Mouse (Mus musculus) stomach, embryonic 16.5 days (tissue): Measurements from ENCODE around the gene 8030474K03Rik. TPM values are rescaled to one million over a fixed set of nuclear protein-coding genes. Genes with fewer than 3 reads are reported as not detected.

Source experiments
- ATAC-seq: fragments of 200-750 bp; cut with Nextera tagmentation; 2 replicates; pipeline ENCODE4 v1.8.0; 2017; ENCODE audit warnings: moderate number of reproducible peaks, moderate TSS enrichment; ENCODE audit not compliant: insufficient read depth, low FRiP score
- H3K27ac ChIP-seq: fragments of 300-500 bp; sonication (generic); 2 replicates; pipeline ENCODE4 v1.5.1; 2014; ENCODE audit warnings: low read length
- H3K27me3 ChIP-seq: fragments of 300-500 bp; sonication (generic); 2 replicates; pipeline ENCODE4 v1.6.1; 2014; ENCODE audit warnings: low read length, control low read depth, mixed read lengths; ENCODE audit not compliant: control insufficient read depth, insufficient read depth
- H3K36me3 ChIP-seq: fragments of 300-500 bp; sonication (generic); 2 replicates; pipeline ENCODE4 v1.6.1; 2014; ENCODE audit warnings: low read length; ENCODE audit not compliant: control insufficient read depth, insufficient read depth
- H3K4me1 ChIP-seq: fragments of 300-500 bp; sonication (generic); 2 replicates; pipeline ENCODE4 v1.6.1; 2014; ENCODE audit warnings: low read length, control low read depth, mixed read lengths; ENCODE audit not compliant: control insufficient read depth, insufficient read depth
- H3K4me2 ChIP-seq: fragments of 300-500 bp; sonication (generic); 2 replicates; pipeline ENCODE4 v1.6.1; 2014; ENCODE audit warnings: low read depth, low read length, mixed read lengths
- H3K4me3 ChIP-seq: fragments of 300-500 bp; sonication (generic); replicated peaks from 2 replicates; pipeline ENCODE4 v1.5.1; 2014; ENCODE audit warnings: mild to moderate bottlenecking, low read length
- H3K9ac ChIP-seq: fragments of 300-500 bp; sonication (generic); 2 replicates; pipeline ENCODE4 v1.6.1; 2014; ENCODE audit warnings: low read length
- H3K9me3 ChIP-seq: fragments of 300-500 bp; sonication (generic); replicated peaks from 2 replicates; pipeline ENCODE4 v1.6.1; 2016; ENCODE audit warnings: low read length, control low read depth; ENCODE audit not compliant: control insufficient read depth
- WGBS: fragments of 180-500 bp; shearing (Covaris S2); extraction: QIAGEN DNeasy Blood & Tissue Kit; methylation state at CpG from one replicate; pipeline ENCODE4 v1.1.7; 2014; 5-methylcytosine and 5-hydroxymethylcytosine counted together
- polyA plus RNA-seq: library from polyadenylated mRNA; unstranded; fragments of >200 nt; fragmentation: Nextera tagmentation; extraction: Ambion mirVana; gene quantifications from 2 replicates; pipeline ENCODE4 v1.2.1, GENCODE M21; 2015

The 8030474K03Rik gene
- 0.16 and 0.18 TPM in 2 replicates for polyA plus RNA-seq

DNA sequence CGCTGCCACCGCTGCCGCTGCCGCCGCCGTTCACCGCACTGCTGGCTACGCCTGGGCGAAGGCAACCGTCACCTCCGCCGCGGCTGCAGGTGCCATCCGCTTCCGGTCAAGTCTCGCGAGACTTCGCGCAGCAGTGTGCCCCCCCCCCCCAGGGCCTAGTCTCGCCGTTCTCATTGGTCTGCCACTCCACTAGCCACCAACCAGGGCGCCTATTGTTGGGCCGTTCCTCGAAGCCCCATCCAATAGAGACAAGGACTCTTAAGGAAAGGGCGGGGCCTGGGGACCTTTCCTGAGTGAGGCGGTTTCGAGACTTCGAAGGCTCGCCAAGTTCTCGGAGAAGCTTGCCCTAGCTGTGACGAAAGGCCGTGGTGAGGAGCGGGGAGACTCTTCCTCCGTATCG lies at the start of gene 8030474K03Rik, which contains the start of gene Gm4779:
Gene 8030474K03Rik (plus strand): TSS at position 315 of the 400 bp plus-strand sequence.
Gene Gm4779 (minus strand): TSS at position 82 of the 400 bp plus-strand sequence.
- H3K4me2 ChIP-seq: no peak within 1 kb of the TSS
- no peaks in the 10 kb centered on the region for H3K27me3 ChIP-seq
- H3K4me3 ChIP-seq: no peak within 1 kb of the TSS
- WGBS: 91% methylated on average over 35 of the region's 35 CpGs
- no peaks in the 10 kb centered on the region for H3K4me1 ChIP-seq
- no peak within 1 kb of the TSS for H3K9ac ChIP-seq
- no peaks in the 10 kb centered on the region for H3K36me3 ChIP-seq
- no peaks in the 10 kb centered on the region; the same call in 1 of the 2 replicates for H3K9me3 ChIP-seq
- ATAC-seq: no peak
- H3K27ac ChIP-seq: no peak within 1 kb of the TSS

DNA sequence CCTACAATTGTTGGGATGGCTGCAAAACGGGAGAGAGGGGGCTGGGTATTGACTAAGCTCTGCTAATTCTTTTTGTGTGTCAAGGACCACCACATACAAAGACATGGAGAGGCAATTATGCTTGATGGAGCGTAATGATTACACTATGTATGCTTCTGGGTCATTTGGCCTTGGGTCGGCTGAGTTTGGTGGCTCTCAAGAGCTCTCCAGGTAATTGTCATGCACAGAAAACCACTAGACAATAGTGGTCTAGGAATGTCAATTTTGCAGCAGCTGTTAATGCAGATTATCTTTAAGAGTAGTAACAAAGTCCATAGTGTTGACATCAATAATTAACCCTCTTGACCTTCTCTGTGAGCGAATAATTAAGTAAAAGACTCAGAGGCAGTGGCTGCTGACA lies 44.3 kb upstream of the 8030474K03Rik start:
- H3K36me3 ChIP-seq: no peaks in the 10 kb centered on the region
- H3K9ac ChIP-seq: no peak overlapping the region
- H3K4me3 ChIP-seq: no peak overlapping the region
- peaks cover 11% of the 10 kb centered on the region; the same call in 1 of the 2 replicates for H3K27me3 ChIP-seq
- no peak overlapping the region for H3K27ac ChIP-seq
- no peaks in the 10 kb centered on the region for H3K9me3 ChIP-seq
- no peaks in the 10 kb centered on the region for H3K4me1 ChIP-seq
- no peak overlapping the region for H3K4me2 ChIP-seq
- 70% methylated on average over 4 of the region's 4 CpGs for WGBS
- no peak for ATAC-seq

DNA sequence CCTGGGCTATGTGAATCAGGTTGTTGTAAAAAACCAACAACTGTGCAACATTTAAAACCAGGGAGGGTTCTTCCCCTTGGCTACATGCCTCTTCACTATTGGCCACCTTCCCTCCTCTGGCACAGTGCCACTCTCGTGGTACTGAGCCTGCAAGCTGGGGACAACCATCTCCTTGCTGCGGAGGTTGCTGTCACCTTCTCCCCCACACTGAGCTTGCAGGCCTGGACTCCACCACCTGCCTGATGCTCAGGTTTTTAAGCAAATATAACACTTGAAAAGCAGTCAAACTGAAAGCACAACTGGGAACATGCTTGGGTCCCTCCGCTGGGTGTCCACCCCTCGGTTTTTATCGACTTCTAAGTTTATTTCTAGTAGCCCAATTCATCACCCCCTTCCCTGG lies 40.0 kb upstream of the 8030474K03Rik start:
- Histone ChIP-seq H3K27ac (no peak overlapping the region), H3K36me3 (no peaks in the 10 kb centered on the region), H3K4me2 (no peak overlapping the region), H3K4me3 (no peak overlapping the region), H3K9me3 (no peaks in the 10 kb centered on the region), H3K27me3 (peaks cover 12% of the 10 kb centered on the region; the same call in 1 of the 2 replicates), H3K9ac (no peak overlapping the region), H3K4me1 (no peaks in the 10 kb centered on the region)
- ATAC-seq: no peak
- WGBS: 63% methylated on average over 5 of the region's 5 CpGs

DNA sequence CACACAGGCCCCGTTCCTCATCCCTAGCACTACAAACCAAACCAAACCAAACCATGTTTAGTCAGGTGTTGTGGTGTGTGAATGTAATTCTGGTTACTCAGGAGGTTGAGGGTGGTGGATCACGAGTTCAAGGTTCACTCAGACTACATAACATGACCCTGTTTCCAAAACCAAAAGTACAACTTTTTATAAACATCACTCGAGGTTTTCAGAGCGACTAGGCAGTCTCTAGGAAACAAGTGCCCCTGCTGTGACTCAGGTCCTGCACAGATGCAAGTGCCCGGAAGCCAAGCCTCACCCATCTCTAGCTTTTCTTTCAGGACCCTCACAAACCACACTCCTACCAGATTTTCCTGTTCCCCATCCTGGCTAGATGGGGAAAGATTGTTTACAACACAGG lies 29.8 kb upstream of the 8030474K03Rik start:
- H3K27me3 ChIP-seq: no peaks in the 10 kb centered on the region; the same call in 1 of the 2 replicates

DNA sequence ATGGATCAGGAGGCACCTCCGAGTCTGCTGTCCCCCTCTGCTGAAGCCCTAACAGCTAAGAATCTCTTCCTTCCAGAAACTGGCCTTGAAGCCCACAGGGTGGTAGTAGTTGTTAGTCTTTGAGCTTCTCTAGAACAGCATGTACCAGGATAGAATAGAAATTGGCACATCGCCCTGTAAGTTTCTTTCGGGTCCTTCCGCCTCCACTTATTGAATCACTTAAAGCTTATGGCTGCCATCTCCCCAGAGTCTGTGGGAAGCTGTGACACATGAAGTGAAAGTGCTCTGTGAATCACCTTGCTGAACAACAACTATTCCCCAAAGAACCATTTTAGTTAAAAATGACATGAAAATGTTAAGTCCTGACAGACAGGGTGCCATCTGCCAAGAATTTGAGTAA lies 29.3 kb upstream of the 8030474K03Rik start:
- no peak for ATAC-seq
- no peaks in the 10 kb centered on the region for H3K9me3 ChIP-seq

More for the DNA sequence above, 29.8 kb upstream of the 8030474K03Rik start:
- H3K4me1 ChIP-seq: no peaks in the 10 kb centered on the region
- no peak overlapping the region for H3K4me2 ChIP-seq
- H3K9ac ChIP-seq: no peak overlapping the region
- no peaks in the 10 kb centered on the region for H3K9me3 ChIP-seq
- ATAC-seq: no peak
- H3K27ac ChIP-seq: no peak overlapping the region
- 65% methylated on average over 5 of the region's 5 CpGs for WGBS
- H3K36me3 ChIP-seq: no peaks in the 10 kb centered on the region
- no peak overlapping the region for H3K4me3 ChIP-seq

DNA sequence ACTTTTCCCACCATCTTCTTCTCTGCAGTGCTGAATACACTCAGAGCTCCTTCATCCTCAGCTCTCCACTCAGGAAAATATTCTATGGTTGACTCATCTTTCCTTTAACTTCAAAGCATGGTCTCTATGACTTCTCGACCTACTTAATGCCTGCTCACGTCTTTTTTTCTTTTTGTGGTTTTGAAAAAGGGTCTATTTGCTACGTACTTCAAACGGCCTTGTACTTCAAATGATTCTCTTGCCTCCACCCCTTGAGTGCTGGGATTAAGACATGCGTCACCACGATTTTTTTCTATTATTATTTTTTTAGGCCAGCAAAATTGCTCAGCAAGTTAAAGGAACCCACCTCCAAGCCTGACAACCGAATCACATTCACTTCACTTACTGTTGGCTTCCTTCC lies 27.2 kb upstream of the 8030474K03Rik start:
- WGBS: 64% methylated on average over 7 of the region's 7 CpGs
- H3K9ac ChIP-seq: no peak overlapping the region
- no peaks in the 10 kb centered on the region for H3K9me3 ChIP-seq
- no peak for ATAC-seq
- H3K36me3 ChIP-seq: no peaks in the 10 kb centered on the region
- no peak overlapping the region for H3K4me2 ChIP-seq
- no peaks in the 10 kb centered on the region for H3K4me1 ChIP-seq
- H3K27me3 ChIP-seq: no peaks in the 10 kb centered on the region; the same call in 1 of the 2 replicates
- H3K4me3 ChIP-seq: no peak overlapping the region
- no peak overlapping the region for H3K27ac ChIP-seq

More for the DNA sequence above, 29.3 kb upstream of the 8030474K03Rik start:
- no peaks in the 10 kb centered on the region for H3K36me3 ChIP-seq
- H3K4me1 ChIP-seq: no peaks in the 10 kb centered on the region
- no peak overlapping the region for H3K4me3 ChIP-seq
- no peaks in the 10 kb centered on the region; the same call in 1 of the 2 replicates for H3K27me3 ChIP-seq
- no peak overlapping the region for H3K9ac ChIP-seq
- H3K4me2 ChIP-seq: no peak overlapping the region
- H3K27ac ChIP-seq: no peak overlapping the region
- 69% methylated on average over 4 of the region's 4 CpGs for WGBS

DNA sequence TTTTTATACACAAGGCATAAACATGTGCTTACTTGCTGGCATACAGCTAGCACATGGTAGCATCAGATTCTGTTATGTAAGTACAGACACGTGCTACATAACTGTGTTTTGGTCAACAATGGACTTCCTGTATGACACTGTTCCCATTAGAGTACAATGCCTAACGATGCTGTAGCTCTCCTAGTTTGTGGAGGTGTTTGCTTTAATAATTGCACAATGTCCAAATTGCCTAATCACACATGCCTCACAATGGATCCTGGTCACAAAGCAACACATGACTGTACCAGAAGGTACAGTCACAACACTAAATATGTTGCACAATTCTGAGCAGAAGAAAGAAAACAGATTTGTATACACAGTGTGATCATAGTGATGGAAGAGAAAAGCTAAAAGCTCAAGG lies 25.0 kb upstream of the 8030474K03Rik start:
- no peak for ATAC-seq
- no peak overlapping the region for H3K4me3 ChIP-seq
- no peak overlapping the region for H3K27ac ChIP-seq
- H3K9me3 ChIP-seq: no peaks in the 10 kb centered on the region
- 52% methylated on average over 2 of the region's 2 CpGs for WGBS
- no peaks in the 10 kb centered on the region for H3K4me1 ChIP-seq
- H3K9ac ChIP-seq: no peak overlapping the region
- no peaks in the 10 kb centered on the region; the same call in 1 of the 2 replicates for H3K27me3 ChIP-seq
- H3K4me2 ChIP-seq: no peak overlapping the region
- no peaks in the 10 kb centered on the region for H3K36me3 ChIP-seq

DNA sequence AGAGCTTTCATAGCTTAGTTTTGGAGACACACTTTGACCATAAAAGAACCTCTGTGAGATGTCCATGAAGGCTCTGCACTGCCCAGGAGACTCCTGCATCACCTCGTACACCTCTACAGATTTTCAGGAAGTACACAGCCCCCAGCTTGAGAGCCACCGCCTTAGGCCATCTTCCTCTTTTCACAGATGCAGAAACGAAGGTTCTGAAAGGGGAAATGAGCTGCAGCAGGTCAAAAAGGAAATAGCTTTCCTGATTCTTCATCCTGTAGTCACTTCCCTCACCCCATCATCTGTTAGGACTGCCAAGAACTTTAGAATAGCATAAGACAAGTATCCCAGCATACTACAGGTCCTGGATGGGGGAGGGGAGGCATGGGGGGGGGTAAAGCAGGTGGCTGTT lies 24.1 kb upstream of the 8030474K03Rik start:
- H3K36me3 ChIP-seq: no peaks in the 10 kb centered on the region
- no peak overlapping the region for H3K4me2 ChIP-seq
- H3K9me3 ChIP-seq: no peaks in the 10 kb centered on the region
- no peak overlapping the region for H3K4me3 ChIP-seq
- no peak overlapping the region for H3K27ac ChIP-seq
- no peak overlapping the region for H3K9ac ChIP-seq
- 68% methylated on average over 3 of the region's 3 CpGs for WGBS
- no peaks in the 10 kb centered on the region for H3K4me1 ChIP-seq
- H3K27me3 ChIP-seq: no peaks in the 10 kb centered on the region; the same call in 1 of the 2 replicates
- no peak for ATAC-seq

DNA sequence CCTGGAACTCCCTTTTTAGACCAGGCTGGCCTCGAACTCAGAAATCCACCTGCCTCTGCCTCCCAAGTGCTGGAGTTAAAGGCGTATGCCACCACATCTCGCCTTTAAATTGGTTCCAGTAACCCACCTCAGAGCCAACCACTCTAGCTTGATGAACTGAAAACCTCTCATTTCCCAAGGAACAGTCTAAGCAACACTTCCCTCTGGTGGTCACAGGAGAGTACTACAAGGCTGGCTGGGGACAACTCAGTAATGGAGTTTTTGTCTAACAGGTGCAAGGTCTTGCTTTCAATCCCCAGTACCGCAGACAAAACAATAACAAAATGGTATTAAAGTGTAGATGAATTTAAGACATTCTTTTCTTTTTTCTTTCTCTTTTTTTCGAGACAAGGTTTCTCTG lies 22.4 kb upstream of the 8030474K03Rik start:
- no peak for ATAC-seq
- Histone ChIP-seq H3K4me1 (no peaks in the 10 kb centered on the region), H3K4me2 (no peak overlapping the region), H3K36me3 (no peaks in the 10 kb centered on the region), H3K27ac (no peak overlapping the region), H3K27me3 (no peaks in the 10 kb centered on the region; the same call in 1 of the 2 replicates), H3K9ac (no peak overlapping the region), H3K9me3 (no peaks in the 10 kb centered on the region), H3K4me3 (no peak overlapping the region)
- WGBS: 35% methylated on average over 5 of the region's 5 CpGs
